Mouse (Mus musculus) kidney, embryonic 16.5 days (tissue): ENCODE measurements around the gene Cnksr1. TPM values are rescaled to one million over a fixed set of nuclear protein-coding genes. Genes with fewer than 3 reads are reported as not detected.

Experiments
- ATAC-seq: fragments of 200-750 bp; cut with Nextera tagmentation; 2 replicates; pipeline ENCODE4 v1.8.0; 2017; ENCODE audit warnings: moderate TSS enrichment; ENCODE audit not compliant: low FRiP score, low TSS enrichment
- H3K27ac ChIP-seq: fragments of 300-500 bp; sonication (generic); 2 replicates; pipeline ENCODE4 v1.5.1; 2014; ENCODE audit warnings: low read length
- H3K27me3 ChIP-seq: fragments of 300-500 bp; sonication (generic); 2 replicates; pipeline ENCODE4 v1.6.1; 2014; ENCODE audit warnings: low read length, control low read depth, mixed read lengths; ENCODE audit not compliant: insufficient read depth
- H3K36me3 ChIP-seq: fragments of 300-500 bp; sonication (generic); 2 replicates; pipeline ENCODE4 v1.6.1; 2014; ENCODE audit warnings: low read length, control low read depth, mixed read lengths; ENCODE audit not compliant: insufficient read depth
- H3K4me1 ChIP-seq: fragments of 300-500 bp; sonication (generic); 2 replicates; pipeline ENCODE4 v1.6.1; 2014; ENCODE audit warnings: low read length, control low read depth, mixed read lengths; ENCODE audit not compliant: insufficient read depth
- H3K4me2 ChIP-seq: fragments of 300-500 bp; sonication (generic); replicated peaks from 2 replicates; pipeline ENCODE4 v1.6.1; 2014; ENCODE audit warnings: low read depth, low read length
- H3K4me3 ChIP-seq: fragments of 300-500 bp; sonication (generic); 2 replicates; pipeline ENCODE4 v1.5.1; 2014; ENCODE audit warnings: mild to moderate bottlenecking, low read length
- H3K9ac ChIP-seq: fragments of 300-500 bp; sonication (generic); replicated peaks from 2 replicates; pipeline ENCODE4 v1.6.1; 2014; ENCODE audit warnings: low read length
- H3K9me3 ChIP-seq: fragments of 300-500 bp; sonication (generic); 2 replicates; pipeline ENCODE4 v1.6.1; 2016; ENCODE audit warnings: low read length, control low read depth
- WGBS: fragments of 180-500 bp; shearing (Covaris S2); extraction: QIAGEN DNeasy Blood & Tissue Kit; methylation state at CpG from one replicate; pipeline ENCODE4 v1.1.7; 2014; 5-methylcytosine and 5-hydroxymethylcytosine counted together
- polyA plus RNA-seq: library from polyadenylated mRNA; unstranded; fragments of >200 nt; fragmentation: Nextera tagmentation; extraction: Ambion mirVana; gene quantifications from 2 replicates; pipeline ENCODE4 v1.2.1, GENCODE M21; 2015

The Cnksr1 gene
- polyA plus RNA-seq, 1 experiment from 2014 or later = 9.6 TPM

GRCm38 (mm10) chr4:134252911-134253721 is 14.9 kb upstream of the Cnksr1 start:
- Histone ChIP-seq H3K4me2 (peak overlapping the region; percentile 92), H3K9ac (peak overlapping the region; percentile 53), H3K4me1 (peaks cover 64% of the 10 kb centered on the region), H3K36me3 (no peaks in the 10 kb centered on the region), H3K4me3 (peak overlapping the region; percentile 52), H3K27me3 (peaks cover 53% of the 10 kb centered on the region), H3K27ac (peak overlapping the region; percentile 67), H3K9me3 (no peaks in the 10 kb centered on the region)
- WGBS = 13% methylated on average over 15 of the region's 15 CpGs
- ATAC-seq = no peak

- peak overlapping the region; percentile 52 for H3K4me3 ChIP-seq
- H3K36me3 ChIP-seq = no peaks in the 10 kb centered on the region
- peak overlapping the region; percentile 36 for H3K27ac ChIP-seq
- H3K4me2 ChIP-seq = peak overlapping the region; percentile 92
- ATAC-seq = no peak
- H3K9me3 ChIP-seq = no peaks in the 10 kb centered on the region
- peak overlapping the region; percentile 66 for H3K9ac ChIP-seq
- peaks cover 62% of the 10 kb centered on the region for H3K4me1 ChIP-seq
- WGBS = 14% methylated on average over 22 of the region's 22 CpGs
- H3K27me3 ChIP-seq = peaks cover 61% of the 10 kb centered on the region
Observed at GRCm38 (mm10) chr4:134252131-134252910, 14.1 kb upstream of the Cnksr1 start.

GRCm38 (mm10) chr4:134251241-134252130 is 13.3 kb upstream of the Cnksr1 start:
- peak overlapping the region; percentile 66 for H3K9ac ChIP-seq
- peak overlapping the region; percentile 52 for H3K4me3 ChIP-seq
- H3K4me1 ChIP-seq = peaks cover 55% of the 10 kb centered on the region
- under 1% methylated on average over 90 of the region's 91 CpGs for WGBS
- peaks cover 65% of the 10 kb centered on the region for H3K27me3 ChIP-seq
- H3K4me2 ChIP-seq = peak overlapping the region; percentile 92
- no peaks in the 10 kb centered on the region for H3K9me3 ChIP-seq
- no peak overlapping the region for H3K27ac ChIP-seq
- H3K36me3 ChIP-seq = no peaks in the 10 kb centered on the region
- no peak for ATAC-seq

GRCm38 (mm10) chr4:134250930-134251240 is 12.7 kb upstream of the Cnksr1 start:
- no peak overlapping the region for H3K27ac ChIP-seq
- H3K9me3 ChIP-seq = no peaks in the 10 kb centered on the region
- H3K27me3 ChIP-seq = peaks cover 65% of the 10 kb centered on the region
- H3K4me2 ChIP-seq = peak overlapping the region; percentile 92
- no peaks in the 10 kb centered on the region for H3K36me3 ChIP-seq
- H3K9ac ChIP-seq = peak overlapping the region; percentile 66
- ATAC-seq = no peak
- 13% methylated on average over 10 of the region's 10 CpGs for whole genome bisulfite sequencing
- H3K4me1 ChIP-seq = peaks cover 56% of the 10 kb centered on the region
- H3K4me3 ChIP-seq = peak overlapping the region; percentile 52

- no peaks in the 10 kb centered on the region for H3K36me3 ChIP-seq
- peaks cover 65% of the 10 kb centered on the region for H3K27me3 ChIP-seq
- H3K4me3 ChIP-seq = peak overlapping the region; percentile 52
- H3K9ac ChIP-seq = peak overlapping the region; percentile 58; the same call in 1 of the 2 replicates
- ATAC-seq = no peak
- H3K9me3 ChIP-seq = no peaks in the 10 kb centered on the region
- 11% methylated on average over 27 of the region's 27 CpGs for WGBS
- H3K4me2 ChIP-seq = peak overlapping the region; percentile 92
- H3K27ac ChIP-seq = no peak overlapping the region
- H3K4me1 ChIP-seq = peaks cover 55% of the 10 kb centered on the region
Observed at GRCm38 (mm10) chr4:134250116-134250929, 12.1 kb upstream of the Cnksr1 start.

GRCm38 (mm10) chr4:134249651-134250050 is 11.5 kb upstream of the Cnksr1 start:
- under 1% methylated on average over 30 of the region's 30 CpGs for WGBS
- peaks cover 58% of the 10 kb centered on the region for H3K4me1 ChIP-seq

GRCm38 (mm10) chr4:134246719-134247258 is 8.6 kb upstream of the Cnksr1 start, which contains the start of gene Gm30191:
Gm30191 (plus strand) TSS chr4:134246935.
- H3K36me3 ChIP-seq = 0 out of 2 replicates have a peak, but pooled peaks cover 5% of the 10 kb centered on the region
- H3K9me3 ChIP-seq = no peaks in the 10 kb centered on the region
- peaks cover 42% of the 10 kb centered on the region for H3K4me1 ChIP-seq
- H3K4me2 ChIP-seq = peak within 1 kb of the TSS; percentile 95
- H3K27me3 ChIP-seq = peaks cover 43% of the 10 kb centered on the region
- H3K4me3 ChIP-seq = peak within 1 kb of the TSS; percentile 79
- H3K27ac ChIP-seq = no peak within 1 kb of the TSS
- WGBS = 79% methylated on average over 7 of the region's 7 CpGs
- H3K9ac ChIP-seq = peak within 1 kb of the TSS; percentile 81
- no peak for ATAC-seq

More at GRCm38 (mm10) chr4:134249651-134250050, 11.5 kb upstream of the Cnksr1 start:
- ATAC-seq = peak; percentile 21
- peak overlapping the region; percentile 92 for H3K4me2 ChIP-seq
- no peaks in the 10 kb centered on the region for H3K9me3 ChIP-seq
- peak overlapping the region; percentile 58 for H3K9ac ChIP-seq
- peaks cover 65% of the 10 kb centered on the region for H3K27me3 ChIP-seq
- no peak overlapping the region for H3K27ac ChIP-seq
- peak overlapping the region; percentile 52 for H3K4me3 ChIP-seq
- H3K36me3 ChIP-seq = no peaks in the 10 kb centered on the region

- ATAC-seq = no peak
- 0 out of 2 replicates have a peak, but pooled peaks cover 5% of the 10 kb centered on the region for H3K36me3 ChIP-seq
- 42% methylated on average over 4 of the region's 4 CpGs for WGBS
- no peaks in the 10 kb centered on the region for H3K9me3 ChIP-seq
- H3K27ac ChIP-seq = no peak overlapping the region
- H3K27me3 ChIP-seq = peaks cover 38% of the 10 kb centered on the region
- H3K4me2 ChIP-seq = peak overlapping the region; percentile 95
- peaks cover 36% of the 10 kb centered on the region for H3K4me1 ChIP-seq
- no peak overlapping the region for H3K9ac ChIP-seq
- no peak overlapping the region for H3K4me3 ChIP-seq
Observed at GRCm38 (mm10) chr4:134246256-134246655, 8.1 kb upstream of the Cnksr1 start.
